Mouse (Mus musculus) kidney, adult 9 months (tissue): Measurements from ENCODE around the gene Fnd3c2.
"Not testable (repeated sequence)": the region's sequence is repeated elsewhere in the genome, so short reads cannot be mapped to it uniquely, and the experiment has no call there.

ENCODE experiments used
- DNase-seq: peaks from one replicate; pipeline ENCODE4 v3.0.0; 2022

Gene Fnd3c2

DNA sequence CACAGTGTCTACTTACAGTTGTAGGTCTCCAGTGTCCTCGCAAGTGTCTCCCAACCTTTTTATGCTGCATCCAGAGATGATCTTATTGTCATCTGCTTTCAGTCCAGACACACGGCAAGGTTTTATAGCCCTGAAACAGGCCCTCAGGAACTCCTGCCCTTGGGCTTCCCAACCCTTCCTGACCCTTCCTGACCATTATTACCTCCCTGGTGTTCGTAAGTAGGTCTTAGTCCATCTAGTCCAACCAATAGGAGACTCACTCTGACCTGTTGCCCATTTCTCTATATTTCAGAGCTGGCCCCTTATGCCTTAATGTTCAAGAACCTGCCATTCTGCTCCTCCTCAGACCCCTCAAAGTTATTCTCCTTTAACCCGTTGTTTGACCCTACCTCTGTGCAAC is at the start of gene Fnd3c2:
Gene Fnd3c2, minus strand, starts transcription at position 101 of the 400 bp plus-strand sequence.
- DNase-seq: no peak

DNA sequence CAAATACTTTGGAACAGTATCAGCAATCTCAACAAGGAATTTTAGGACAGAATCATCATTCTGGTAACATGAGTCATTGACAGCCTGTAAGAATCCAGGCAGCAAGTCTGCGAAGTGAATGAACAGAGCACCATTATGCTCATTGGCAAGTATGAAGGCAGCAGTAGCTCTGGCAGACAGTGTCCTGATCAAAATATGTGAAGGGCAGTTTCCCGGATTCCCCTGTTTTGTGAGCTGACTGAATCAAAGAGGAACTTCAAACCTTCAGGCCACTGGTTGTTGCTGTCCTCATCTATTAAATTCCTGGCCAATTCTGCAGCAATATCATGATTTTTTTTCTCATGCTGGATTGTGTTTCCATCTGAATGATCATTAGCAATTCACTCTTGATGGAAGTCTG is 29.3 kb upstream of the Fnd3c2 start:
- DNase-seq: no peak

DNA sequence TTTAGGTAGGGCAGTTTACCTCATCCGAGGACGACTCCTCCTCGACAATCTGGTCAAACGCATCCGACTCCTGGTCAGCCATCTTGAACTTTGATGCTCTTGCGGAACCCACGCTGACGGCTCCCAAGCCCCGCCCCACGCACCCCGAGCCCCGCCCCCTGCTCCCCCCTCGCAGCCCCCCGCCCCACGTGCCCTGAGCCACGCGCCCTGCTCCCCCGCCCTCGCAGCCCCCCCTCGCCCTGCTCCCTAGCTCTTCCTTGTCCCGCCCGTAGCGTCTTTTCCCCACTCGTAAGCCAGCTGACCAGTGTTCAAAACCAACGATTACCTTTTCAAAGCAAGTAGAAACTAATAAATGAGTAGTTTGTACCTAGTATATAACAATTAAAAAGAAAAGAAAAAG is 34.1 kb downstream of the Fnd3c2 start, which contains the start of gene Taf9b:
Gene Taf9b, minus strand, starts transcription at position 101 of the 400 bp plus-strand sequence.
- DNase-seq: no peak

- DNase-seq: peak; percentile 67
Observed at GRCm38 (mm10) chrX:106219171-106220032, 35.8 kb downstream of the Fnd3c2 start.

DNA sequence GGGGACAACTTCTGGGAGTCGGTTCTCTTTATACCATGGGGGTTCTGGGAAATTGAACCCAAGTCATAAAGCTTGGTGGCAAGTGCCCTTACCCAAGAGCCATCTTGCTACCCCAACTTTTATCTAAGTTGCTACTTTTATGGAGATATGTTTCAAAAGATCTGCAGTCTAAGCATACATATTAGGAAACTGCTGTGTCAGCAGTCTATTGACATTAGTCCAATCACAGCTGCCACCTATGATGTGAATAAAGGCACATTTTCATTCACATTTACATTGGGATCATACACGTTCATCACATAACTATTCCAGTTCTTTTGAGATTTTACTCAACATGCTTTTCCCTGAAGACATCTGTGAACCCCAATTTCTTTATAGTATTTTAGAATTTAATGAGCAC is 46.1 kb downstream of the Fnd3c2 start:
- no peak for DNase-seq

GRCm38 (mm10) chrX:106198904-106199303 is 56.3 kb downstream of the Fnd3c2 start:
- no peak for DNase-seq

GRCm38 (mm10) chrX:106197308-106197707 is 57.9 kb downstream of the Fnd3c2 start:
- DNase-seq: peak; percentile 17

GRCm38 (mm10) chrX:106194361-106194760 is 60.8 kb downstream of the Fnd3c2 start:
- not testable (repeated sequence) for DNase-seq

GRCm38 (mm10) chrX:106190091-106190490 is 65.1 kb downstream of the Fnd3c2 start:
- peak; percentile 26 for DNase-seq

DNA sequence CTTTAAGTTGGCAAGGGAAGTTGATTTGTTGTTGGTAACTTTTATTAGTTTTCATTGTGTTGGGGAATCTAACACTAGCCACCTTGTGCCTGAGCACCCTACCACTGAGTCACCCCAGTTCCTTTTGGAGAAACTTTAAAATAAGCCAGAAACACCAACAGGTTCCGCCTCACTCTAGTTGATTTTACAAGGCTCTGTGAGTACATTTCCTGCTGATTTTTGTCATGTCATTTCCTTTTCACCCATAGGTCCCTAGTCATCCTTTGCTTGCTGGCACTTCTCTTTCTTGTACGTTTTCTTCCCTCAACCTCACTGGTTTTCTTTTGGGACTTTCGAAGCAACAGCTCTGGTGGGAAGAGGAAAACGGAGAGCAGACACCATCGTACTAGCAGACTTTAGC is 65.8 kb downstream of the Fnd3c2 start:
- no peak for DNase-seq

GRCm38 (mm10) chrX:106187737-106188136 is 67.4 kb downstream of the Fnd3c2 start:
- DNase-seq: peak; percentile 69

- DNase-seq: peak; percentile 97
Observed at GRCm38 (mm10) chrX:106186713-106187649, 68.2 kb downstream of the Fnd3c2 start, which contains the start of gene Pgk1. Gene Pgk1, plus strand, starts transcription at chrX:106187100.

GRCm38 (mm10) chrX:106185706-106186105 is 69.5 kb downstream of the Fnd3c2 start:
- DNase-seq: no peak
